Mouse (Mus musculus): ENCODE results near the gene Mgat3.

The Mgat3 gene

DNA sequence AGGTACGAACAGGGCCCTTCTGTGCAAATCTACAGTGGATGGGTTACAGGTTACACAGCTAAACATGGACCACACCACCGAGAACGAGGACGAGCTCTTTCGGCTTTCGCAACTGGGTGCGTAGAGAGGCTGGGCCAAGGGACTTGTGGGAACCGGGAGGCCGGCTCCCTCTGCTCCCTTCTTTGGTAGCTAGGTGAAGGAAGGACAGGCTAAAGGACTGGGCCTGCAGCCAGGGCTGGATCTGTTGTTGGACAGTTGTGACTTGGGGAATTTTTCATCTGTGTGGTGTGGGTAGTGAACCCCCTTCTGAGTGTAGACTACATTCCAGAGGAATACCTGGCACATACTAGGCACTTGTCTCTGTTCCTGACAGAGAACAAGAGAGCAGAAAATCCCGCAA, 20.9 kb upstream of the Mgat3 start:
- DNase-seq = no peak

DNA sequence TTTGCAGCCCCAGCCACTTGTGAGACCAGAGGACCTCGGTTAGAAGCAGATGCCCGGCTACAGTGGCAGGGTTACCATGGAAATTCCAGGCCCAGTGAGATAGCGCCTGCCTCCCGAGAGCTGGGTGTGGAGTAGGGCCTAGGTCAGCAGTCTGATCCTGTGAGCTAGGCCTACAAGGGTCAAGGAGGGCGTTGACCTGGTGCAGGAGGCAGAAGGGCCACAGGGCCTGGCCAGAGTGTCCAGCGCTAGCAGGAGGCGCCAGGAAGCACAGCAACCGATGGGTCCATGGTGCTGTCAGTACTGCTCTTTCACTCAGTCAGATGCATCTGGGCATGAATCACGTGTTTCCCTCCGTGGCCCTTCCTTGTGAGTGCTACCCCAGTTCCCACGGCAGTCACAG, 19.8 kb upstream of the Mgat3 start:
- DNase-seq = no peak

DNA sequence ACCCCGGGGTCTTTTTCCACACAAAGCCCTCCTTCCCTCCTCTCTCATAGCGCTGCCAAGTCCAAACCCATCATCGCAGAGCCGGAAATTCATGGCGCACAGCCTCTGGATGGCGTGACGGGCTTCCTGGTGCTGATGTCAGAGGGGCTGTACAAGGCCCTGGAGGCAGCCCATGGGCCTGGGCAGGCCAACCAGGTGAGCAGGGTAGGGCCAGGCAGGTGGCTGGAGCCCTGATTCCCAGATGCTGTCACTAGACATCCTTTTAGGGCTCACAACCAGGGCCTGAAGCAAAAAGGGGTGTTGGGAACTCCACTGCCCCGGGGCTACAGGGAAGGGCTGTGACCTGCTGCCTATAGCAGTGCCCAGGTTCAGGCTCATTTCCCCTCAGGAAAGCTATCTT, 17.8 kb upstream of the Mgat3 start:
- no peak for DNase-seq

DNA sequence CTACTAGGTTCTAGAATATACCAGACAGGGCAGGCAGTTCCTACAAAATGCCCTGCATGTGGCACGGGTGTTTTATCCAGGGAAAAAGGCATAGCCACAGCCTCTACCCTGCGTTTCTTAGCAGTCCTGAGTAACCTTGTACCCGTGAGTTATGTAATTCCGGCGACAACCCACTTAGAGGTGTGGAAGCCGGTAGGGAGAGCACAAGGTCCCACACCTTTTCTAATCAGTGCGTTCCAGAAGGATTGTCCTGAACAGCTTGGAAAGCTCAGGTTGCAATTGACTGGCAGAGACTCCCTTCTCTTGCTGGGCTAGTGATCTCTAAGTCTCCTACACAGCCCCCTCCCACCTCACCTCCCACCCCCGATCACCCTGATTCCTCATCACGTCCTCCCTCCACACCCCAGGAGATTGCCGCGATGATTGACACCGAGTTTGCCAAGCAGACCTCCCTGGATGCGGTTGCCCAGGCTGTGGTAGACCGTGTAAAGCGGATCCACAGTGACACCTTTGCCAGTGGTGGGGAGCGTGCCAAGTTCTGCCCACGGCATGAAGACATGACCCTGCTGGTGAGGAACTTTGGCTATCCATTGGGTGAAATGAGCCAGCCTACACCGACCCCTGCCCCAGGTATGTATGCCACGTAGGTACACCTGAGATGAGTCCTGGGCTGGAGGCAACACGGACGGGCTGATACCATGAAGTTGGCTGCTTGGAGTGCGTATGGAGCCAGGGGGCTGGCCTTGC, 16.2 kb upstream of the Mgat3 start:
- no peak for DNase-seq

DNA sequence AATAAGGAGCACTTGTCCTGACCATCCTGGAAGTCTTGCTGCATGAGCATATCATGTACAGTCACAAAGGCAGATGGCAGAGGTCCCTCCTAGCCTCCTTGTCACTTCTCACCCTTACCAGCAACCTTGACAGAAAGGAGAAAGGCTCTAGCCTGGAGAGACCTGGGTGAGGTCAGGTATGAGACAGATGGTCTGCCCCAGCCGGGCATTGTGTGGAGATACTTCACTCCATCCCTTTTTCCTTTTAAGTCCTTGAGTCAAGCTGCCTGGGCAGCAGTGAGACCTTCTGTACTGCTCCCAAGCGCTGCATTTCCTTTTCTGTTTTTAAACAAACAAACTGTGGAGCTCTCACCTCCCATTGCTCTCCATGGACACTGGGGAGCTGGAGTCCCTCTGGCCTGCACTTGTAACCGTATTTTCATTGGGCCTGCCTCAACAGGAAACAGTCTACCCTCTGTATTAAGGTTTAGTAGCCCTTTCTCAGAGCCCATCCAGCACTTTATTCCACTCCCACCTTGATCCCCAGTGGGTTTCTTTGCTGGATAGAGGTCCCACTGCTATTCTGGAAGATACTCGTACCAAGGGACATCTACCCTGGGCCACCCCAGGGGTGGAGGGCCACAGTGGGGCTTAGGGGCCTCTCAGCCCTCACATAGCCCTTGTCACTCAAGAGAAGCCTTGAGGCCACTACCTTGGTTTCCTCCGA, 15.4 kb upstream of the Mgat3 start:
- DNase-seq = no peak

DNA sequence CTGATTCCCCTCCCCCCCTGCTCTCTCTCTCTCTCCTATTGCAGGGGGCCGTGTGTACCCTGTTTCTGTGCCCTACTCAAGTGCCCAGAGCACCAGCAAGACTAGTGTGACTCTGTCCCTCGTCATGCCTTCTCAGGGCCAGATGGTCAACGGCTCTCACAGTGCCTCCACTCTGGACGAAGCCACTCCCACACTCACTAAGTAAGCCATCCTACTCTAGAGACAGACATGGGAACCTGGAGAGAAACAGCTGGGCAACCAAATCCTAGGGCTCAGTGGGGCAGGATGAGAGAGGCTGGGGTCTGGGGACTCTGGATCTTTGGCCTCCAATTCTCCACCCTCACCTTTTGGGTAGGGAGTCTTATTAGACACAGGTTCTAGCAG, 14.8 kb upstream of the Mgat3 start:
- DNase-seq = no peak

DNA sequence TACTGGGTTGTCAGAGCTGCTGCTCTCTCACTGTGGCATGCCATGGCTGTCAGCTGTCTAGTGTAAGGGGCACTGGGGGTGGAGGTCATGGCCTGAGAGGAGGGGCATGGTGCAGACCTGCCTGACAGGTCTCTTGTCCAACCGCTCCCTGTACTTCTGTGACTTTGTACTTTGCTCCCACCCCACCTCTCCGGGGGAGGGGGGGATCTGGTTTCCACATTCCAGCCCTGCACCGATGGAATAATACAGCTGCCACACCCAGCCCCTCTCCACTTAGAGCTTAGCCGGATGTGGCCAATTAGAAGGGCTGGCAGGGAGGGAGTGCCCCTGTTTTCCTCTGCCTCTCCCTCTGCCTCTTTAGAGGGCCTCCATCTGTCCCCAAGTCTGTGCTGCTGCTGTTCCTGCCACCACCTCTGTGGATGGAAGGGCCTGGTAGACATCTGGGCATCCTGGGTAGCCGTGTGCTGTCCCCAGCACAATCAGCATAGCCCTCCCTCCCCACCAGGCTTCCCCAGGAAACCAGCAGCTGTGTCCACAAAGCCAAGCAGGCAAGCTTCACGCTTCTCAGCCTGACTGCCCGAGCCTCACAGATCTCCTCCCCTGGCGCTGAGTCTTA, 14.1 kb upstream of the Mgat3 start:
- peak; percentile 61 for DNase-seq

DNA sequence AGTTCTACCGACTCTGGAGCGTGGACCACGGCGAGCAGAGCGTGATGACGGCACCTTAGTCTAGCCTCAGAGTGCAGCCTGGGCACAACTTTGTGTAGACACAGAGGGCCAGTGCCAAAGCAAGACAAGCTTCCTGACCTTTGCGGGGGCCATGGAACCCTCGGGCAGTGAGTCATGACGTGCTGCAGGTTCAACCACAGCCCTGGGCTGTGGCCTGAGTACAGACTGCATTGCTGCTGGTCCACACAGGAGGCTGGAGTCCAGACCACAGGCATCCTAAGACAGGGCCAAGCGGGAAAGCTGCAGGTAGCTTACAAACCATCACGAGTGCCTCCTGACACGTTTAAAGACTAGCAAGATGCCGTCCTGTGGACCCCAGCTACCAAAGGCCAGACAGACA, 13.3 kb upstream of the Mgat3 start:
- DNase-seq = no peak

DNA sequence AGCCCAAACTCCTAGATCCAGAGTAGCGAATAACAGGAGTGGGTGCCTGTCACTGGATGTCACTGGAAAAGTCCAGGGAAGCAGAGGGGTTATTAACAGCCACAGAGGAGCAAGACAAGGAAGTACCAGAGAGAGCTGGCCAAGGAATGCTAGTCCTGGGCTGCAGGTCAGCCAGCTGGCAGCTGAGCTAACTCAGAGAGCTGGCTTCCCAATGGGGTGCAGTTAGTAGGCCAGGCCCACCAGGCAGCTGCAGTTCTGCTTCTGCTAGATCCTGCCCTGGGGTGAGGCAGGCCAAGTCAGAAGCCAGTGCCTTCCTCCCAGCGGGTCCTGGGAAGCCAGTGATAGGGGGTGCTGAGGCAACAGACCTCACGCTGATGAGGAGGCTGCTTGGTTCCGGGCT, 12.8 kb upstream of the Mgat3 start:
- DNase-seq = no peak

DNA sequence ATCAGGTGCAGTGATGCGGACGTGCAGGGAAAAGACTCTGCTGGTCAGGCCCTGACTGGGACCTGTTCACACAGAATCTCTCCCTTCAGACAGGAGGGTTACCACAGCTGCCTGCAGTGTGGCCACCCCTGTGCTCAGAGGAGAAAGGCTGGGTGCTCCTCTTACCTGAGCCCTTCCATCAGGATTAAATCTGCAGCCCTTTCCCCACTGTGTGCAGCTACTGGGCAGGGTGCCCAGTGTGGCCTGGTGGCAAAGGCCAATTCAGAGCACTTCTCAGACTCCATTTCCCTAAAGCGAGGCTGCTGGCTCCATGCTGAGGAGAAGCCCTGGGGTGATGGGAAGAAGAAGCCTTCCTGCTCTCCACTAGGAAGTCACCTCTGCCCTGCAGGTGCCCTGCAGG, 12.3 kb upstream of the Mgat3 start:
- DNase-seq = no peak

DNA sequence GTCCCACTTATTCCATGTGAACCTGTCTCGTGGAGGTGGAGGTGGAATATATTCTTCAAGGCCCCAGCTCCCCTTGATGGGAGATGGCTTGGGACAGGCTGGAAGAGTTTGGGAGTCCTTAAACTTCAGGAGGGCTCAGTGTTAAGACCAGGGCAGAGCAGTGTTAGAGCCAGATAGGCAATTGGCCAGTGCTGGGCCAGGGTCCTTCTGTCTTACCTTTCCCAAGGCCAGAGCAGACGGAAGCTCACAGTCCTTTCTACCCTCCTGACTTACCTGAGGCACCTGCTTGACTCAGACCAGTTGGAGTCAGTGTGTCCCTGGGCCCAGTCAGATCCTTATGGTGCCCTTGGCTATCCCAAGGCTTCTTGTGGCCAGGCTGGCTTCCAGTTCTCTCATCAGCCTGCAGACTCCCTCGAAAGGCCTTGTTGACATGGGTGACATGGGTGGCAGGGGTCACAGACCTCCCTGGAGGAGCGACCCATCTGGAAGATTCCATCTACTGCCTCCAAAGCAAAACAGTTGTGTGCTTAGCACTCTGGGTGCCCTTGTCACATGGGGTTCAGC, 11.0 kb upstream of the Mgat3 start:
- no peak for DNase-seq

DNA sequence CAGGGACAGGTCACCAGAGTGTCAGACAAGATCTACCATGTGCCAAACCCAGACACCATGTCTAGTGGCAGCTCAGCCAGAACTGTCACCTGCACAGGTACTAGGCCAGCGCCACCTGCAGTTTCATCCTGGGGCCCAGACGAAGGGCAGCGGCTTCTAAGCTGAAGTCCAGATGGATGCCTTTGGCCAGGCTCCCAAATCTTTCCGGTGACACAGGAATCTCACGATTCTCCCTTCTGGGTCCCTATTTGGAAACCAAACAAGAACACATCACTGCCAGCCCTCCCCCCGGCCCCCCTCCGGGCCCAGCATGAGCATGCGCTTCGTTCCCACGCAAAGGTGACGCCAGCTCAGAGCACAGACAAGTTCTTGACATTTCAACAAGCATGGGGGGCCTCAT, 10.2 kb upstream of the Mgat3 start:
- DNase-seq = no peak

DNA sequence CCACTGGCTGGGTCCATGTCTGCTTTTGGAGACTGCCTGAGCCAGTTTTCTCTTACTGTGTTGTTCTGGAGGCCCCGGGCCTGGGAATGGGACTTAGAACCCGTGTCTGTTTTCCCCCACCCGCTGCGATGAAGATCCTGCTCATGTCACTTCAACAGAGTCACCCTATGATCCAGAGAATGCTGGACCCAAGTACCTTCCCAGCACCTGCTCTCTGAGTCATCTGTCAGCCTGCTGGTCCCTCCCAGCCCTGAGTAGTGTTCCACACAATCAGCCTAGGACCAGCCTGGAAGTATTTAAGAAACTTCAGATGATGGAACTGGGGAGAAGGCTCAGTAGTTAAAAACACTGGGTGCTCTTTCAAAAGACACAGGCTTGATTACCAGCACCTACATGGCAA, 9.8 kb upstream of the Mgat3 start:
- DNase-seq = no peak

DNA sequence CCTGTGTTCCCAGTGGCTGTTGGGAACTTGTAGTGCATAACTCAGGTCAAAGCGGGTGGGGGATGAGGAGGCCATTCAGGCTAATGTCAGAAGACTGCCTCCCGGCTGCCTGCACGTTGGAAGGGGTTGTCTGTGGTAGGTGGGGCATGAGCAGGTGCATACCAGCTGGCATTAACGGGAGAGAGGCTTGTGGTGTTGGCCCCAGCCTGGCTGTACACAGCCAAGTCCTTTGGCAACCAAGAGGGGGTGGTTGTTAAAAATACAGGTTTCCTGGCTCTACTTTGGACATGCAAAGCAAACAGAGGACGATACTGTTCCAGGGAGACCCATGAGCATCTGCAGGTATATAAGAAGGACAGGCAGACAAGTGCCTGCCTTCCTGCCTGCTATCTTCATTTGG, 8.1 kb upstream of the Mgat3 start:
- no peak for DNase-seq

DNA sequence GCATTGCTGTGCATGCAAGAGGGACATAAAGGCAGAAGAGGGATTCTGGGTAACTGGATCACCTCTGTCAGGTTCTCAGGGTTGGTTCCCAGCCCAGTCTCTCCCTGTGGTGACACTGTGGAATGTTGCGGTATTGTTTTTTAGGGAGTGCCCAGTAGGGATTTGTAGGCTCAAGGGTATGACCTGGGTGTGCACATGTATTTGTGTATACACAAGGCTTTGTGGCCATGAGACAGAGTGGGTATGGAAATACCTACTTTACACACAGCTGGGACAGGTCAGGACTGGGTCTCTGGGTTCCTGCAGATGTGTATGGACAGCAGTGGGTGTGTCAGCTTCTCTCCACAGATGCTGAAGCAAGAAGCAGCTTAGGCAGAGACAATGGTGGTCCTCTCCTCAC, 4.0 kb upstream of the Mgat3 start:
- DNase-seq = no peak

DNA sequence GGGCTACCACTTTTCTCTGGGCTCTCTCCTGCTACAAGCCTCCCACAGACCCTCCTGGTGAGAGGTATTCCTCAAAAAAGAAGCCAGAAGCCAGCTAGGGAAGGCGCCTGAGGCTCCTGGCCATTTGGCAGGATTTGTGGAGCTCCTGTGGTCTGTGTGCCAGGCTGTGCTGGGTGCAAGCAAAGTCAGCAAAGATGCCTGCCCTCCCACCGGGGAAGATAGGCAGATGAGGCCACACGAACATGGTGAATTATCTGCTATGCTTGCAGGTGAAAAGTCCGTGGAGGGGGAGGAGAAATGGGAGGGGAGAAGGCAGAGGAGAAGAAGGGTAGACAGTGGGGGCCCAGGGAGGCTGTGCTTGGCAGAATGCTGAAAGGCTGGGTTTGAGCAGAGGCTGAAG, 3.2 kb upstream of the Mgat3 start:
- no peak for DNase-seq

DNA sequence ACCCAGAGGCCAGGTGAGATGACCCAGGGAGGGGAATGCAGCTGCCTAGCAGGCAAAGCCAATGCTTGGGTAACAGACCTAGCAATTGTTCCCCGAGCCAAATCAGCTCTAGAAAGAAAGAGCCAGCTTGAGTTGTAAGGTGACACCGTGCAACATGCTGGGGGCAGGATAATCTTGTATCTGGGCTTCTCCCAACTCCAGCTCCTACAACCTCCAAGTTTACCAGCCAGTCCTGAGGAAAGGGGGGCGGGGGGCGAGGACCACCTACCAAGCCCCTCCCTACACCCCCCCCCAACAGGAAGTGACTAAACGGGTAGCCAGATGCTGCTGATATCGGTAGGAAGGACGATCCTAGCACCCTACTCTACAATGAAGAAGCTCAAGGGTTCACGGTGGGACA, 2.2 kb upstream of the Mgat3 start:
- DNase-seq = no peak

DNA sequence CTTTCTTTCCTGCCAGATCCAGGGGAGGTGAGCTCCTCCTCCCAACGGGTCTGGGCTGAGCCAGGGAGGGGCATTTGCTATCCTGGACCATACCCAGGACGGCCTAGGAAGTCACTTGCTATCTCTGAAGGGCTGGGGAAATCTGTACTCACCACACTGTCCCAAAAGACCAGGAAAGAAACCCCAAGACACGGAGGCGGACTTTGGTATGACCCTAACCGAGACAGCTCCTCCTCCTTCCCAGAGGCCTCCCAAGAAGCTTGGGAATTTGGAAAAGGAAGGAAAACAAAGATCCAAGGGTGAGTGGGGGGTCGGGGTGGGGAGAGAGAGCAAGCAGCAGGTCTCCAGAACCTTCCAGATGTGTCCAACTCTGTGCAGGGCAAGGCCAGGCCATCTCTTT, 1.7 kb upstream of the Mgat3 start:
- DNase-seq = no peak

DNA sequence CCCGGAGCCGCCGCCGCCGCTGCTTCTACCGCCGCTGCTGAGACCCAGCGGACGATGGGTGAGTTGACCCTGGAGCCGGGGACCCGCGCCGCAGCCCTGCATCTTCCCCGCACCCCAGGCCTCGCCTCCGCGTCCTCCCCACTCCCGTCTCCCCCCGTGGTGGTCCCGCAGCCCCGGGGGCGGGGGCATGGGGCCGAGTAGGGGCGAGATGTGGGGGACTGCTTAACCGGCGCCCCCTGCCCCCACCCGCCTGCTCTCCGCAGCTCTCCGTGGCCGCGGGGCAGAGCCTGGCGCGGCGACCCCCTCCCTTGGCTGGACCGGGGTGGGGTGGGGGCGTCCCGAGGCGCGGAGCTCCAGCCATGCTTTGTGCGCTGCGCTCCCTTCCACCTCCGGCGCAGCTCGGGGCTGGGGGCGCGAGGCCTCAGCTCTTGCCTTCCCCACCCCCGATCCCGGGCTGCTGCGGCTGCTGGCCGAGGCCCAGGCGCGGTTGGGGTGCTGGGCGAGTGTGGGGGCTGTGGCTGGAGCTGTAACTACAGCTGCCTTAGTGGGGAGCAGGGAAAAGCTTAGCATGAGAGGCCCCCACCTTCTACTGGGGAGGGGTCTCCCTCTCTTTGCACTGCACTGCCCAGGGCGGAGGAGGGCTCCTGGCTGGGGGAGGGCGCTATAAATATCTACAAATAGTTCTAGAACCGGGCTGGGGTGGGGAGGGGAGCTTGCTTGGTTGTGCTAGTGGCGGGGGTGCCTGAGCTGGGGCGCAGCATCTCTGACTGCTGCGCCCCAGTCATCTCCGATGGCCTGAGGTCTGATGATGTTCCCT, 468 bp downstream of the Mgat3 start:
- no peak for DNase-seq

DNA sequence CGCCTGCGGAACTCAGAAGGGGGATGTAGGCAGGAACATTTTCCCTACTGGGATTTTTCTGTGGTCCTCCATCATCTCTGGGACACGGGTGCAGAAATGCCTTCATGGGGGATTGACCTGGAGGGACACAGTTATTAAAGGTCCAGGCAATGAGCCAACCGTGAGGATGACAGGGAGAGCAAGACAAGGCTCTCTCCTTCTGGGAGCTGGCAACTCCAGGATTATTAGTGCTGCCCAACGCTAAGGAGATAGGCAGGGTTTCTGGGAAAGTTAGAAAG, 1.0 kb downstream of the Mgat3 start:
- no peak for DNase-seq

DNA sequence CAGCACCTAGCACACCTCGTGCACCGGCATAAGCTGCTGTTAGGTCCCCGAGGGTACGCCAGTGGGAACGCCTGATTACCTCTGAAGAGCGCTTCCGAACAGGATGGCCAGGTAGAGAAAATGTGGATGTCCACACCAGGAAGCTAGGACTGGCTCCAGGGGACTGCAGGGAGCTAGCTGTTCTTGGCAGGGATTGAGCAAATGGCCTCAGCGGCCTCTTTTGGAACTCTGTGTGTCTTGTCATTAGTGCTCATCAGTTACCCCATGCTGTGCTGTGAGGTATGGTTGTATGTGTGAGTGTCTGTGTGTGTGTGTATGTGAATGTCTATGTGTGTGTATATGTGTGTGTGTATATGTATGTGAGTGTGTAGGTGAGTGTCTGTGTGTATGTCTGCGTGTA, 1.8 kb downstream of the Mgat3 start:
- DNase-seq = no peak

DNA sequence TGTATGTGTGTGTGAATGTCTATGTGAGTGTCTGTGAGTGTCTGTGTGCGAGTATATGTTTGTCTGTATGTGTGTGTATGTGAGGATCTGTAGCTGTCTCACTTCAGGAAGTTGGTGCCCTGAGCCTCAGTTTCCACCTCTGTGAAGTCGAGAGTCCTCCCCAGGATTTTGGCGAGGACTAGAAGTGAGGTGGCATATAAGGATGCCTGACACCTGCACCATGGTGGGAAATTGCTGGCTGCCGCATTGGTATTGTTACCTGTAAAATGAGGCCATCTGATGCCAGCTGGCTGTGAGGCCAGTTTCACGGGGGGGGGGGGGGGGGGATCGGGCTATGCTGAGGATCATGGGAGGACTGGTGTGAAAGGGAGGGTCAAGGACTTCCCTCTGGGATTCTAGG, 2.2 kb downstream of the Mgat3 start:
- no peak for DNase-seq

DNA sequence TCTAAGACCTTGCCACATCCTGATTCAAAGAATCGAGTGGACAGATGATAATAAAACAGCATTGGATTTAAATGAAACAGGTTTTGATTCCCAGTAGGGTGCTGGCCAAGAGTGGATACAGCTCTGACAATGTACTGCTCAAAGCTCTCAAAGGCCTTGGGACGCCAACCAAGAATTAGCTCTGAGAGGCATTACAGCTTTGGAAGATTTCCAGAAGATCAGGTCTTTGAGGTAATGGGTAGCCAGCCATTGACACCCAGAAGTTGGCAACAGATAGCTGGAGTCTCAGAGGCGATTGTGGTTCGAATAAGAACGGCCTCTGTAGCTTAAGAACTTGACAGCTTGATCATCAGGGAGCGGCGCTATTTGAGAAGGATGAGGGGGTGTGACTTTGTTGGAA, 8.0 kb downstream of the Mgat3 start:
- DNase-seq = no peak
